Mouse (Mus musculus): ENCODE data around the gene Casq2. TPM values are rescaled to one million over a fixed set of nuclear protein-coding genes. Genes with fewer than 3 reads are reported as not detected.
A peak's percentile ranks its signal among the peaks of the same experiment; 100 is the strongest.

Casq2 gene
- polyA plus RNA-seq, 1 experiment from 2014 or later, result 5.7 TPM

GRCm38 (mm10) chr3:102049207-102050104, 36.8 kb upstream of the Casq2 start:
- ATAC-seq, result no peak
- WGBS, result 87% methylated on average over 14 of the region's 14 CpGs
- Histone ChIP-seq H3K4me3 (ENCODE audit: low read depth, low read length) (no peak overlapping the region), H3K9me3 (ENCODE audit: control insufficient read depth) (no peaks in the 10 kb centered on the region), H3K27ac (ENCODE audit: low read depth, low read length) (no peak overlapping the region), H3K4me2 (replicated peaks; ENCODE audit: low read depth) (no peak overlapping the region), H3K4me1 (replicated peaks; ENCODE audit: control insufficient read depth, insufficient read depth, low read length) (no peaks in the 10 kb centered on the region), H3K9ac (ENCODE audit: low read depth, low read length) (no peak overlapping the region), H3K36me3 (ENCODE audit: control insufficient read depth, insufficient read depth) (no peaks in the 10 kb centered on the region), H3K27me3 (replicated peaks; ENCODE audit: control insufficient read depth, insufficient read depth, low read length) (no peaks in the 10 kb centered on the region)
- TF ChIP-seq CTCF (IDR thresholded peaks at IDR 0.05; ENCODE audit: low read depth), result no peak

- H3K9ac ChIP-seq (ENCODE audit: low read depth, low read length), result no peak overlapping the region
- WGBS, result 53% methylated on average over 3 of the region's 3 CpGs
Measured at GRCm38 (mm10) chr3:102052036-102052435, 34.2 kb upstream of the Casq2 start.

GRCm38 (mm10) chr3:102053293-102053692, 32.9 kb upstream of the Casq2 start:
- no peak overlapping the region for H3K9ac ChIP-seq (ENCODE audit: low read depth, low read length)
- H3K4me1 ChIP-seq (replicated peaks; ENCODE audit: control insufficient read depth, insufficient read depth, low read length), result no peaks in the 10 kb centered on the region
- no peaks in the 10 kb centered on the region for H3K36me3 ChIP-seq (ENCODE audit: control insufficient read depth, insufficient read depth)
- H3K4me2 ChIP-seq (replicated peaks; ENCODE audit: low read depth), result no peak overlapping the region
- ATAC-seq, result no peak
- TF ChIP-seq CTCF (IDR thresholded peaks at IDR 0.05; ENCODE audit: low read depth), result no peak
- no peak overlapping the region for H3K4me3 ChIP-seq (ENCODE audit: low read depth, low read length)
- no peak overlapping the region for H3K27ac ChIP-seq (ENCODE audit: low read depth, low read length)
- H3K27me3 ChIP-seq (replicated peaks; ENCODE audit: control insufficient read depth, insufficient read depth, low read length), result no peaks in the 10 kb centered on the region
- no peaks in the 10 kb centered on the region for H3K9me3 ChIP-seq (ENCODE audit: control insufficient read depth)
- 64% methylated on average over 8 of the region's 8 CpGs for WGBS

More at GRCm38 (mm10) chr3:102052036-102052435, 34.2 kb upstream of the Casq2 start:
- Histone ChIP-seq H3K9me3 (ENCODE audit: control insufficient read depth) (no peaks in the 10 kb centered on the region), H3K27me3 (replicated peaks; ENCODE audit: control insufficient read depth, insufficient read depth, low read length) (no peaks in the 10 kb centered on the region), H3K4me2 (replicated peaks; ENCODE audit: low read depth) (no peak overlapping the region), H3K27ac (ENCODE audit: low read depth, low read length) (no peak overlapping the region), H3K4me1 (replicated peaks; ENCODE audit: control insufficient read depth, insufficient read depth, low read length) (no peaks in the 10 kb centered on the region), H3K4me3 (ENCODE audit: low read depth, low read length) (no peak overlapping the region), H3K36me3 (ENCODE audit: control insufficient read depth, insufficient read depth) (no peaks in the 10 kb centered on the region)
- ATAC-seq, result no peak
- no peak for TF ChIP-seq CTCF (IDR thresholded peaks at IDR 0.05; ENCODE audit: low read depth)

- H3K36me3 ChIP-seq (ENCODE audit: control insufficient read depth, insufficient read depth), result no peaks in the 10 kb centered on the region
- H3K9ac ChIP-seq (ENCODE audit: low read depth, low read length), result no peak overlapping the region
- 74% methylated on average over 4 of the region's 4 CpGs for WGBS
- no peak for TF ChIP-seq CTCF (IDR thresholded peaks at IDR 0.05; ENCODE audit: low read depth)
- no peak overlapping the region for H3K27ac ChIP-seq (ENCODE audit: low read depth, low read length)
- no peak for ATAC-seq
- H3K4me3 ChIP-seq (ENCODE audit: low read depth, low read length), result no peak overlapping the region
- no peaks in the 10 kb centered on the region for H3K4me1 ChIP-seq (replicated peaks; ENCODE audit: control insufficient read depth, insufficient read depth, low read length)
- H3K4me2 ChIP-seq (replicated peaks; ENCODE audit: low read depth), result no peak overlapping the region
- H3K27me3 ChIP-seq (replicated peaks; ENCODE audit: control insufficient read depth, insufficient read depth, low read length), result no peaks in the 10 kb centered on the region
- no peaks in the 10 kb centered on the region for H3K9me3 ChIP-seq (ENCODE audit: control insufficient read depth)
Measured at GRCm38 (mm10) chr3:102055878-102056277, 30.3 kb upstream of the Casq2 start.

GRCm38 (mm10) chr3:102060065-102060464, 26.1 kb upstream of the Casq2 start:
- Histone ChIP-seq H3K36me3 (ENCODE audit: control insufficient read depth, insufficient read depth) (no peaks in the 10 kb centered on the region), H3K27ac (ENCODE audit: low read depth, low read length) (no peak overlapping the region), H3K9ac (ENCODE audit: low read depth, low read length) (no peak overlapping the region), H3K9me3 (ENCODE audit: control insufficient read depth) (no peaks in the 10 kb centered on the region), H3K27me3 (replicated peaks; ENCODE audit: control insufficient read depth, insufficient read depth, low read length) (no peaks in the 10 kb centered on the region), H3K4me1 (replicated peaks; ENCODE audit: control insufficient read depth, insufficient read depth, low read length) (no peaks in the 10 kb centered on the region), H3K4me2 (replicated peaks; ENCODE audit: low read depth) (no peak overlapping the region), H3K4me3 (ENCODE audit: low read depth, low read length) (no peak overlapping the region)
- 83% methylated on average over 6 of the region's 6 CpGs for WGBS
- no peak for ATAC-seq
- peak; percentile 53 for TF ChIP-seq CTCF (IDR thresholded peaks at IDR 0.05; ENCODE audit: low read depth)

- Histone ChIP-seq H3K4me3 (ENCODE audit: low read depth, low read length) (no peak overlapping the region), H3K36me3 (ENCODE audit: control insufficient read depth, insufficient read depth) (no peaks in the 10 kb centered on the region), H3K27ac (ENCODE audit: low read depth, low read length) (no peak overlapping the region), H3K4me1 (replicated peaks; ENCODE audit: control insufficient read depth, insufficient read depth, low read length) (no peaks in the 10 kb centered on the region), H3K9me3 (ENCODE audit: control insufficient read depth) (no peaks in the 10 kb centered on the region), H3K4me2 (replicated peaks; ENCODE audit: low read depth) (no peak overlapping the region), H3K9ac (ENCODE audit: low read depth, low read length) (no peak overlapping the region), H3K27me3 (replicated peaks; ENCODE audit: control insufficient read depth, insufficient read depth, low read length) (no peaks in the 10 kb centered on the region)
- peak; percentile 84 for TF ChIP-seq CTCF (IDR thresholded peaks at IDR 0.05; ENCODE audit: low read depth)
- ATAC-seq, result peak; percentile 61
- 44% methylated on average over 14 of the region's 14 CpGs for WGBS
Measured at GRCm38 (mm10) chr3:102061923-102062670, 24.1 kb upstream of the Casq2 start.

Measured in intestine, postnatal 0 days (tissue).